Mouse (Mus musculus): ENCODE measurements around the gene Metrnl.

The Metrnl gene

GRCm38 (mm10) chr11:121734892-121735291 lies 33.5 kb downstream of the Metrnl start:
- no peak for DNase-seq (ENCODE audit: low read depth, low spot score)

- no peak for DNase-seq (ENCODE audit: low read depth, low spot score)
These were observed 37.3 kb downstream of the Metrnl start for GRCm38 (mm10) chr11:121738616-121739015.

GRCm38 (mm10) chr11:121740906-121741305 lies 39.6 kb downstream of the Metrnl start:
- DNase-seq (ENCODE audit: low read depth, low spot score), result no peak

- no peak for DNase-seq (ENCODE audit: low read depth, low spot score)
These were observed 40.1 kb downstream of the Metrnl start for GRCm38 (mm10) chr11:121741433-121741832.

GRCm38 (mm10) chr11:121743113-121743512 lies 41.8 kb downstream of the Metrnl start:
- DNase-seq (ENCODE audit: low read depth, low spot score), result no peak

GRCm38 (mm10) chr11:121743915-121744628 lies 42.7 kb downstream of the Metrnl start:
- DNase-seq (ENCODE audit: low read depth, low spot score), result no peak

- DNase-seq (ENCODE audit: low read depth, low spot score), result no peak
These were observed 45.7 kb downstream of the Metrnl start for GRCm38 (mm10) chr11:121746941-121747494.

- no peak for DNase-seq (ENCODE audit: low read depth, low spot score)
These were observed 46.8 kb downstream of the Metrnl start for GRCm38 (mm10) chr11:121748003-121748684.

Data from brain, embryonic 18.5 days (tissue).